Mouse (Mus musculus) stomach, postnatal 0 days (tissue): ENCODE data around the gene Cyfip2.

ENCODE experiments used
- CTCF ChIP-seq: IDR thresholded peaks from 2 replicates; pipeline ENCODE4 v1.5.1; 2016; ENCODE audit warnings: antibody characterized with exemption, low read depth, mild to moderate bottlenecking, moderate library complexity
- EP300 ChIP-seq: optimal IDR thresholded peaks from 2 replicates; pipeline ENCODE3; 2016; ENCODE audit warnings: antibody characterized with exemption

DNA sequence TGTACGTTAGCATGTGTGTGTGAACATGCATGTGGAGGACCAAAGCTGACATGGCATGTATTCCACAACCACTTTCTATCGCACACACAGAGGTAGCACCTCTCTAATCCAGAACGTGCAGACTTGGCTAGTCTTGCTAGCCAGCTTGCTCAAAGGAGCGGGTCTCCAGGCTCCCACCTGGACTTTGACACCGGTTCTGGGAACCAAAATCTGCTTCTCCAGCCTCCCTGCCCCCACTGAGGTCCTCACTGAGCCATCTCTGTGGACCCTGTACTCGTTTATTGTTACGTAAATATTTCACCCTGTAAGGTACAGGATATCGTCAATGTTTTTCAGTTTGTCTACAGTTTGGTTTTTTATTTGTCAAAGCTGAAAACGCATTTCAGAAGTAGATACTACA lies 10.2 kb downstream of the Cyfip2 start:
- TF ChIP-seq EP300 (no peak), CTCF (no peak)
